Mouse (Mus musculus) heart, embryonic 16.5 days (tissue): ENCODE data around the gene Plxna4. TPM values are rescaled to one million over a fixed set of nuclear protein-coding genes. Genes with fewer than 3 reads are reported as not detected.

ENCODE experiments used
- ATAC-seq: fragments of 200-750 bp; cut with Nextera tagmentation; replicated peaks from 2 replicates; pipeline ENCODE4 v1.8.0; 2017; ENCODE audit warnings: moderate number of reproducible peaks; ENCODE audit not compliant: insufficient read depth, low FRiP score; ENCODE audit errors: extremely low read depth
- H3K27ac ChIP-seq: fragments of 300-500 bp; sonication (generic); 2 replicates; pipeline ENCODE4 v1.5.1; 2014; ENCODE audit warnings: mild to moderate bottlenecking, low read length, control low read depth, moderate library complexity
- H3K27me3 ChIP-seq: fragments of 300-500 bp; sonication (generic); 2 replicates; pipeline ENCODE4 v1.6.1; 2014; ENCODE audit warnings: low read length, mixed read lengths; ENCODE audit not compliant: control insufficient read depth, insufficient read depth
- H3K36me3 ChIP-seq: fragments of 300-500 bp; sonication (generic); 2 replicates; pipeline ENCODE4 v1.6.1; 2014; ENCODE audit not compliant: control insufficient read depth, insufficient read depth
- H3K4me1 ChIP-seq: fragments of 300-500 bp; sonication (generic); 2 replicates; pipeline ENCODE4 v1.6.1; 2014; ENCODE audit warnings: low read length, mixed read lengths; ENCODE audit not compliant: control insufficient read depth, insufficient read depth
- H3K4me2 ChIP-seq: fragments of 300-500 bp; sonication (generic); 2 replicates; pipeline ENCODE4 v1.6.1; 2014; ENCODE audit warnings: low read depth, mild to moderate bottlenecking, control low read depth, low read length
- H3K4me3 ChIP-seq: fragments of 300-500 bp; sonication (generic); 2 replicates; pipeline ENCODE4 v1.5.1; 2014; ENCODE audit warnings: mild to moderate bottlenecking, control low read depth, low read length
- H3K9ac ChIP-seq: fragments of 300-500 bp; sonication (generic); 2 replicates; pipeline ENCODE4 v1.6.1; 2014; ENCODE audit warnings: low read length, control low read depth
- H3K9me3 ChIP-seq: fragments of 300-500 bp; sonication (generic); replicated peaks from 2 replicates; pipeline ENCODE4 v1.6.1; 2016; ENCODE audit warnings: low read length; ENCODE audit not compliant: control insufficient read depth
- WGBS: fragments of 180-500 bp; shearing (Covaris S2); extraction: QIAGEN DNeasy Blood & Tissue Kit; methylation state at CpG from one replicate; pipeline ENCODE4 v1.1.7; 2014; 5-methylcytosine and 5-hydroxymethylcytosine counted together
- polyA plus RNA-seq: library from polyadenylated mRNA; unstranded; fragments of >200 nt; fragmentation: Nextera tagmentation; extraction: Ambion mirVana; gene quantifications from 2 replicates; pipeline ENCODE4 v1.2.1, GENCODE M21; 2015

The Plxna4 gene
- polyA plus RNA-seq, 1 experiment from 2014 or later = 3.7 TPM

GRCm38 (mm10) chr6:32355559-32355958 lies 232.4 kb downstream of the Plxna4 start:
- Histone ChIP-seq H3K4me1 (peaks cover 12% of the 10 kb centered on the region; the same call in 1 of the 2 replicates), H3K4me3 (no peak overlapping the region), H3K36me3 (no peaks in the 10 kb centered on the region), H3K9ac (no peak overlapping the region), H3K27ac (peak overlapping the region; percentile 63), H3K4me2 (no peak overlapping the region), H3K27me3 (no peaks in the 10 kb centered on the region), H3K9me3 (no peaks in the 10 kb centered on the region)
- 72% methylated on average over 4 of the region's 4 CpGs for WGBS
- no peak for ATAC-seq

GRCm38 (mm10) chr6:32348996-32349395 lies 239.0 kb downstream of the Plxna4 start:
- ATAC-seq = no peak
- 70% methylated on average over 2 of the region's 2 CpGs for WGBS
- Histone ChIP-seq H3K4me1 (peaks cover 16% of the 10 kb centered on the region), H3K36me3 (no peaks in the 10 kb centered on the region), H3K9ac (no peak overlapping the region), H3K27ac (no peak overlapping the region), H3K4me3 (no peak overlapping the region), H3K9me3 (no peaks in the 10 kb centered on the region), H3K27me3 (no peaks in the 10 kb centered on the region), H3K4me2 (no peak overlapping the region)

GRCm38 (mm10) chr6:32348126-32348525 lies 239.9 kb downstream of the Plxna4 start:
- Histone ChIP-seq H3K4me3 (no peak overlapping the region), H3K27ac (no peak overlapping the region), H3K9me3 (no peaks in the 10 kb centered on the region), H3K27me3 (no peaks in the 10 kb centered on the region), H3K4me1 (peaks cover 20% of the 10 kb centered on the region), H3K36me3 (no peaks in the 10 kb centered on the region), H3K9ac (no peak overlapping the region), H3K4me2 (no peak overlapping the region)
- no peak for ATAC-seq
- WGBS = 55% methylated on average over 6 of the region's 6 CpGs

GRCm38 (mm10) chr6:32346015-32346414 lies 242.0 kb downstream of the Plxna4 start:
- Histone ChIP-seq H3K4me2 (no peak overlapping the region), H3K36me3 (no peaks in the 10 kb centered on the region), H3K9ac (no peak overlapping the region), H3K27me3 (no peaks in the 10 kb centered on the region), H3K4me1 (peaks cover 36% of the 10 kb centered on the region), H3K4me3 (no peak overlapping the region), H3K27ac (no peak overlapping the region), H3K9me3 (no peaks in the 10 kb centered on the region)
- 74% methylated on average over 2 of the region's 2 CpGs for WGBS
- ATAC-seq = no peak

- H3K9me3 ChIP-seq = no peaks in the 10 kb centered on the region
- H3K27ac ChIP-seq = peak overlapping the region; percentile 20
- no peak overlapping the region for H3K4me3 ChIP-seq
- no peak for ATAC-seq
- H3K27me3 ChIP-seq = no peaks in the 10 kb centered on the region
- WGBS = 70% methylated on average over 8 of the region's 8 CpGs
- no peaks in the 10 kb centered on the region for H3K36me3 ChIP-seq
- H3K9ac ChIP-seq = no peak overlapping the region
- no peak overlapping the region for H3K4me2 ChIP-seq
- H3K4me1 ChIP-seq = peaks cover 45% of the 10 kb centered on the region
Measured at GRCm38 (mm10) chr6:32342727-32343126, 245.3 kb downstream of the Plxna4 start.

GRCm38 (mm10) chr6:32342272-32342671 lies 245.7 kb downstream of the Plxna4 start:
- peak; percentile 37; the same call in 1 of the 2 replicates for ATAC-seq
- H3K9me3 ChIP-seq = no peaks in the 10 kb centered on the region
- H3K4me1 ChIP-seq = peaks cover 45% of the 10 kb centered on the region
- H3K4me2 ChIP-seq = no peak overlapping the region
- H3K36me3 ChIP-seq = no peaks in the 10 kb centered on the region
- peak overlapping the region; percentile 54 for H3K27ac ChIP-seq
- no peak overlapping the region for H3K9ac ChIP-seq
- H3K27me3 ChIP-seq = no peaks in the 10 kb centered on the region
- WGBS = 49% methylated on average over 6 of the region's 6 CpGs
- H3K4me3 ChIP-seq = no peak overlapping the region

GRCm38 (mm10) chr6:32338416-32338943 lies 249.5 kb downstream of the Plxna4 start:
- Histone ChIP-seq H3K9me3 (no peaks in the 10 kb centered on the region), H3K4me1 (peaks cover 42% of the 10 kb centered on the region), H3K27ac (peak overlapping the region; percentile 82), H3K4me2 (peak overlapping the region; percentile 30; the same call in 1 of the 2 replicates), H3K4me3 (no peak overlapping the region), H3K9ac (no peak overlapping the region), H3K27me3 (no peaks in the 10 kb centered on the region), H3K36me3 (no peaks in the 10 kb centered on the region)
- ATAC-seq = peak; percentile 50; the same call in 1 of the 2 replicates
- 21% methylated on average over 8 of the region's 8 CpGs for WGBS

- ATAC-seq = no peak
- no peaks in the 10 kb centered on the region for H3K36me3 ChIP-seq
- H3K27me3 ChIP-seq = no peaks in the 10 kb centered on the region
- H3K4me1 ChIP-seq = peaks cover 33% of the 10 kb centered on the region
- no peak overlapping the region for H3K27ac ChIP-seq
- H3K4me2 ChIP-seq = no peak overlapping the region
- H3K9me3 ChIP-seq = no peaks in the 10 kb centered on the region
- no peak overlapping the region for H3K9ac ChIP-seq
- H3K4me3 ChIP-seq = no peak overlapping the region
Measured at GRCm38 (mm10) chr6:32331281-32331680, 256.7 kb downstream of the Plxna4 start.

- no peak overlapping the region for H3K4me3 ChIP-seq
- peak; percentile 56; the same call in 1 of the 2 replicates for ATAC-seq
- H3K9ac ChIP-seq = no peak overlapping the region
Measured at GRCm38 (mm10) chr6:32330034-32330795, 257.8 kb downstream of the Plxna4 start.

More at GRCm38 (mm10) chr6:32330034-32330795, 257.8 kb downstream of the Plxna4 start:
- peaks cover 33% of the 10 kb centered on the region for H3K4me1 ChIP-seq
- no peaks in the 10 kb centered on the region for H3K27me3 ChIP-seq
- H3K36me3 ChIP-seq = no peaks in the 10 kb centered on the region
- 46% methylated on average over 9 of the region's 9 CpGs for WGBS
- H3K4me2 ChIP-seq = no peak overlapping the region
- H3K9me3 ChIP-seq = no peaks in the 10 kb centered on the region
- no peak overlapping the region; the same call in 1 of the 2 replicates for H3K27ac ChIP-seq
